Mouse (Mus musculus) liver, embryonic 13.5 days (tissue): Measurements from ENCODE around the gene Sema3f. TPM values are rescaled to one million over a fixed set of nuclear protein-coding genes. Genes with fewer than 3 reads are reported as not detected.

ENCODE experiments used
- ATAC-seq: fragments of 200-750 bp; cut with Nextera tagmentation; 2 replicates; pipeline ENCODE4 v1.8.0; 2017; ENCODE audit warnings: low read depth, mild to moderate bottlenecking, moderate number of reproducible peaks, moderate library complexity
- DNase-seq: peaks from one replicate; pipeline ENCODE4 v3.0.0; 2022
- H3K27ac ChIP-seq: fragments of 300-500 bp; sonication (generic); 2 replicates; pipeline ENCODE4 v1.5.1; 2015; ENCODE audit warnings: moderate library complexity, mild to moderate bottlenecking, inconsistent platforms
- H3K27me3 ChIP-seq: fragments of 300-500 bp; sonication (generic); 2 replicates; pipeline ENCODE4 v1.6.1; 2015; ENCODE audit warnings: mild to moderate bottlenecking, inconsistent platforms
- H3K36me3 ChIP-seq: fragments of 300-500 bp; sonication (generic); 2 replicates; pipeline ENCODE4 v1.6.1; 2015; ENCODE audit warnings: mild to moderate bottlenecking, inconsistent platforms
- H3K4me1 ChIP-seq: fragments of 300-500 bp; sonication (generic); replicated peaks from 2 replicates; pipeline ENCODE4 v1.6.1; 2015; ENCODE audit warnings: inconsistent platforms
- H3K4me2 ChIP-seq: fragments of 300-500 bp; sonication (generic); 2 replicates; pipeline ENCODE4 v1.6.1; 2015; ENCODE audit warnings: inconsistent platforms, mild to moderate bottlenecking, moderate library complexity
- H3K4me3 ChIP-seq: fragments of 300-500 bp; sonication (generic); replicated peaks from 2 replicates; pipeline ENCODE4 v1.5.1; 2015; ENCODE audit warnings: mild to moderate bottlenecking, inconsistent platforms
- H3K9ac ChIP-seq: fragments of 300-500 bp; sonication (generic); 2 replicates; pipeline ENCODE4 v1.6.1; 2015; ENCODE audit warnings: mild to moderate bottlenecking, inconsistent platforms
- H3K9me3 ChIP-seq: fragments of 300-500 bp; sonication (generic); replicated peaks from 2 replicates; pipeline ENCODE4 v1.6.1; 2016; ENCODE audit warnings: inconsistent platforms
- WGBS: fragments of 180-500 bp; shearing (Covaris S2); methylation state at CpG from one replicate; pipeline ENCODE4 v1.1.7; 2015; ENCODE audit not compliant: insufficient replicate concordance; 5-methylcytosine and 5-hydroxymethylcytosine counted together
- polyA plus RNA-seq: library from polyadenylated mRNA; unstranded; fragments of >200 nt; fragmentation: Nextera tagmentation; extraction: Ambion mirVana; gene quantifications from 2 replicates; pipeline ENCODE4 v1.2.1, GENCODE M21; 2015

The Sema3f gene
- polyA plus RNA-seq, 1 experiment from 2014 or later, result 1.0 TPM

GRCm38 (mm10) chr9:107698611-107699190, 11.6 kb downstream of the Sema3f start:
- H3K27me3 ChIP-seq, result peaks cover 43% of the 10 kb centered on the region
- peaks cover 19% of the 10 kb centered on the region for H3K4me1 ChIP-seq
- WGBS, result 35% methylated on average over 14 of the region's 14 CpGs
- H3K4me2 ChIP-seq, result no peak overlapping the region
- no peaks in the 10 kb centered on the region for H3K9me3 ChIP-seq
- DNase-seq, result no peak
- H3K9ac ChIP-seq, result no peak overlapping the region
- no peak overlapping the region for H3K27ac ChIP-seq
- H3K36me3 ChIP-seq, result no peaks in the 10 kb centered on the region
- ATAC-seq, result no peak
- H3K4me3 ChIP-seq, result no peak overlapping the region

DNA sequence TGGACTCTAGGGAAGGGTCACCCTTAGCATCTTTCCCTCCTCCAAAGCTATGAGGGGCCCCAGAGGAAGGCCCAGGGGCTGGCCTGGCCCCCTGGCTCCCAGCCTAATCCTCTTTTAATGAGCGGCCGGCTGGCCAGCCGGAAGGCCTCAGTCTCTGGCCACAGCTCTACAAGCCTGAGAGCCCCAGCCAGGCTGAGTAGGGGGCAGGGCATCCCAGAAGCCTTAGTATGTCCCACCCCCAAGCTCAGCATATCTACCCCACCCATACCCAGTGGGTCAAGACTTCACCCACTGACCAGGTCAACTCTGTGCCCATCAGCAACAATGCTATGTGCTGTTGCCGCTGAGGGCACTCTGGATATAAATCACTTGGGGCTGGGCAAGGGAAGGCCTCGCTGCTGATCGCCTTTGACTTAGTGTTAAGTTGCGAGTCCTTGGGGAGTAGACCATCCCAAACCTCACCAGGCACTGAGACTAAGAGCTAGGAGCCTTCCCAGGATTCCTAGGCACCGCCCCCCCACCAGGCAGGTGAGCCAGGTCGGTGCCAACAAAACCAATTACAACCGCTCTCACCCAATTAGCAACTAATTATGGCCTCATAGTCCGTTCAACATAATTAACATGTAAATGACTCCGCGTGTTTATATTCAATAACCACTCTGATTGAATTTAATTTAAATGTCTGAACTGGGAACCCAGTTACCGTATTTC, 12.3 kb downstream of the Sema3f start:
- Histone ChIP-seq H3K4me1 (peaks cover 19% of the 10 kb centered on the region), H3K36me3 (no peaks in the 10 kb centered on the region), H3K27ac (no peak overlapping the region), H3K4me3 (no peak overlapping the region), H3K27me3 (peaks cover 41% of the 10 kb centered on the region), H3K9ac (no peak overlapping the region), H3K4me2 (no peak overlapping the region), H3K9me3 (no peaks in the 10 kb centered on the region)
- WGBS, result 59% methylated on average over 14 of the region's 14 CpGs
- no peak for DNase-seq
- no peak for ATAC-seq

DNA sequence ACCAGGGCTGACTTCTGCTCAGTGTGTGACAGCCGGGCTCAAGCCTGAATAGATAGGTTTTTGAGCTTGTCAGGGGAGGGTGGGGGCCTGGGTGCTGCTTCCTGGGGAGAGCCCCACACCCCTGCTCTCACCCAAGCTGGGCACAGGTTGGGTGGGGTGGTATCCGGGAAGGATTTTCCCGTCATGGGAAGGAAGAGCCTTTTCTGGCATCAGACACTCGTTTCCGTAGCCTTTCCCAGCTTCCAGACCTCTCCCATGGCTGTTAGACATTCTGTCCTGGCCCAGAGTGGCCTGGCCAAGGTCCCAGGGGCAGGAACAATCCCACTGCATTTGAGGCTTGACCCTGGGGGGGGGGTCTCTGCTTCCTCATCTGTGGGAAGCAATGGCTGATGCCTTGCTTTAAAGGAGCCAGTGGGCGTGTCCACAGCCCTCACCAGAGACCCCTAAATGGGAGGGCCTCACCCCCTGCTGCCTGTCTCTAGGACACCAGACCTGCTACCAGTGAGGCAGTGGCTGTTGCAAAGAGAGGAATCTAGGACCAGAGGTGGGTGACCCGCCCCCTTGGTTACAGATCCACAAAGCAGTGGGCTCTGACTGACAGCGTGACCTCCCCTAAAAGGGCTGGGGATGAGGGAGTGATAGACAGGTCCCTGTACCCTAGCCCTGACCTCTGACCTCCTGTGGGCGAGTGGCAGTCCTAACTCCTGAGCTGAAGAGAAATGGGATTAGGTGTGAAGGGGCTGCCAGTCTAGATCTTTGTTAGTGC, 13.2 kb downstream of the Sema3f start:
- H3K36me3 ChIP-seq, result no peaks in the 10 kb centered on the region
- DNase-seq, result no peak
- WGBS, result 45% methylated on average over 9 of the region's 9 CpGs
- ATAC-seq, result no peak
- no peak overlapping the region for H3K9ac ChIP-seq
- no peak overlapping the region for H3K27ac ChIP-seq
- H3K4me1 ChIP-seq, result peaks cover 19% of the 10 kb centered on the region
- H3K4me2 ChIP-seq, result no peak overlapping the region
- H3K4me3 ChIP-seq, result no peak overlapping the region
- peaks cover 34% of the 10 kb centered on the region for H3K27me3 ChIP-seq
- no peaks in the 10 kb centered on the region for H3K9me3 ChIP-seq

DNA sequence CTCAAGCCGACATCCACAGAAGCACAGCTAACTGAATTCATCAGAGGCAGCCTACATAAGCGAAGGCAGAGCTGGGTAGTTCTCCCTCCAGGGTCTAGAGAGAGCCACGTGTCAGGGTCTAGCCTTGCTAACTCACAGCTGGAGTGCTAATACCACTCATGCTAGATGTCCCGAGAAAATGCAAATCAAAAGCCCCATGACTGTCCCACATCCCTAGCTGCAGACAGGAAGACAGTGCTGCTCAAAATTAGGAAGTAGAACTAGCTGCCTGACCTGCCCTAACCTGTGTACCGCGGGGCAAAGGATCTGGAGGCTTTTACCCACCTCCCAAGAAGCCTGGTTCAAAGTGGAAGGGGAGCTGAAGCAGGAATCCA, 14.2 kb downstream of the Sema3f start:
- no peak overlapping the region for H3K4me3 ChIP-seq
- H3K9ac ChIP-seq, result no peak overlapping the region
- 24% methylated on average over 6 of the region's 6 CpGs for WGBS
- H3K4me1 ChIP-seq, result peaks cover 15% of the 10 kb centered on the region
- no peak for DNase-seq
- H3K36me3 ChIP-seq, result no peaks in the 10 kb centered on the region
- peaks cover 36% of the 10 kb centered on the region for H3K27me3 ChIP-seq
- H3K9me3 ChIP-seq, result no peaks in the 10 kb centered on the region
- no peak for ATAC-seq
- no peak overlapping the region for H3K4me2 ChIP-seq
- H3K27ac ChIP-seq, result no peak overlapping the region

GRCm38 (mm10) chr9:107695441-107696105, 14.7 kb downstream of the Sema3f start:
- no peaks in the 10 kb centered on the region for H3K36me3 ChIP-seq
- no peak overlapping the region for H3K4me3 ChIP-seq
- no peak overlapping the region for H3K9ac ChIP-seq
- H3K27ac ChIP-seq, result no peak overlapping the region
- no peak for DNase-seq
- 73% methylated on average over 12 of the region's 12 CpGs for WGBS
- no peaks in the 10 kb centered on the region for H3K9me3 ChIP-seq
- peaks cover 15% of the 10 kb centered on the region for H3K4me1 ChIP-seq
- H3K4me2 ChIP-seq, result no peak overlapping the region
- ATAC-seq, result no peak
- H3K27me3 ChIP-seq, result peaks cover 35% of the 10 kb centered on the region

- WGBS, result 56% methylated on average over 7 of the region's 7 CpGs
Observed at GRCm38 (mm10) chr9:107694627-107695026, 15.6 kb downstream of the Sema3f start.

DNA sequence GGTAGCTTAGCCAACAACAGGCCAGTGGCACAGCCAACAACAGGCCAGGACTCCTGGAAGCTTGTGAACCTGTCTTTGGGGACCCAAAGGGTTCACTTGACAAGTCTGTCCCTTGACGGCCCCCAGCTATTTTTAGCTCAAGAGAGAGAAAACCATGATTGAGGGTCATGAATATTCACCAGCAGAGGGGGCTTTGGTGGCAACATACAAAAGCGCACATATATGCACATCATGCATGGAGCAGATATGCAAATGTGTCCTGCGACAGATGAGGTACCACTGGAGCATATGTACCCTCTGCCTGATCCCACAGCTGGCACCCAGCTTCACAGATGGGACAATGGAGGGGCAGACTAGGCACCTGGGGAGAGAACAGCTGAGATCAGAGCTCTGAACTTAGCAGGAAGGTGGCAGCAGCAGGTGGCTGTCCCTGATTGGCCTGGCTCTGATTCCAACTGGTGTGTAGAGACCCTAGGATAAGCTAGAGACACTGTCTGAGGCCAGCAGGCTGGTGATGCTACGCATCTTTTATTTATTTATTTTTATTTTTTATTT, 16.8 kb downstream of the Sema3f start:
- DNase-seq (no peak), ATAC-seq (no peak)
- Histone ChIP-seq H3K27ac (no peak overlapping the region), H3K9ac (no peak overlapping the region), H3K4me2 (no peak overlapping the region), H3K27me3 (peaks cover 24% of the 10 kb centered on the region), H3K4me3 (no peak overlapping the region), H3K36me3 (no peaks in the 10 kb centered on the region), H3K4me1 (peaks cover 8% of the 10 kb centered on the region), H3K9me3 (no peaks in the 10 kb centered on the region)
- WGBS, result 56% methylated on average over 4 of the region's 4 CpGs

More at GRCm38 (mm10) chr9:107694627-107695026, 15.6 kb downstream of the Sema3f start:
- Histone ChIP-seq H3K36me3 (no peaks in the 10 kb centered on the region), H3K27ac (no peak overlapping the region), H3K9ac (no peak overlapping the region), H3K4me2 (no peak overlapping the region), H3K4me3 (no peak overlapping the region), H3K9me3 (no peaks in the 10 kb centered on the region), H3K4me1 (peaks cover 12% of the 10 kb centered on the region), H3K27me3 (peaks cover 30% of the 10 kb centered on the region)
- ATAC-seq, result no peak
- no peak for DNase-seq

GRCm38 (mm10) chr9:107692785-107693184, 17.5 kb downstream of the Sema3f start:
- H3K27ac ChIP-seq, result no peak overlapping the region
- no peaks in the 10 kb centered on the region for H3K9me3 ChIP-seq
- ATAC-seq, result no peak
- no peak for DNase-seq
- H3K4me3 ChIP-seq, result no peak overlapping the region
- H3K4me2 ChIP-seq, result no peak overlapping the region
- no peaks in the 10 kb centered on the region for H3K36me3 ChIP-seq
- peaks cover 23% of the 10 kb centered on the region for H3K27me3 ChIP-seq
- peaks cover 8% of the 10 kb centered on the region for H3K4me1 ChIP-seq
- WGBS, result 44% methylated on average over 5 of the region's 5 CpGs
- no peak overlapping the region for H3K9ac ChIP-seq

DNA sequence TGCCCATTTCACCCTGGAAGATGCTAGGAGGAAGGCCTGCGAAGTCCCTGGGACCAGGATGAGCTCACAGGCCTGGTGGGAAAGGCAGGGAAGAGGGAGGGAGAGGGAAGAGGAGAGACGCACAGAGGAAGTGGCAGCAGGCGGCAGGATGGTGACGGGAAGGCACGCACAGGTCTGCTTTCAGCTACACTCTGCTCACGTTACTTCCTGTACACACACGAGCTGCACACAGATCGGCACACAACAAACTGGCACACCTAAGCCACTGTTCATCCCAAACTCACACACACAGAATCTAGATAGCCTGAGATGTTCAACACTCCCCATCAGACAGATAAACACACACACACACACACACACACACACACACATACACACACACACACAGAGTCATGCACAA, 19.9 kb downstream of the Sema3f start:
- Histone ChIP-seq H3K9ac (no peak overlapping the region), H3K4me2 (no peak overlapping the region), H3K4me3 (no peak overlapping the region), H3K9me3 (no peaks in the 10 kb centered on the region), H3K27me3 (0 out of 2 replicates have a peak, but pooled peaks cover 8% of the 10 kb centered on the region), H3K4me1 (peaks cover 6% of the 10 kb centered on the region), H3K27ac (no peak overlapping the region), H3K36me3 (no peaks in the 10 kb centered on the region)
- DNase-seq (no peak), ATAC-seq (no peak)
- whole genome bisulfite sequencing, result 39% methylated on average over 8 of the region's 8 CpGs

DNA sequence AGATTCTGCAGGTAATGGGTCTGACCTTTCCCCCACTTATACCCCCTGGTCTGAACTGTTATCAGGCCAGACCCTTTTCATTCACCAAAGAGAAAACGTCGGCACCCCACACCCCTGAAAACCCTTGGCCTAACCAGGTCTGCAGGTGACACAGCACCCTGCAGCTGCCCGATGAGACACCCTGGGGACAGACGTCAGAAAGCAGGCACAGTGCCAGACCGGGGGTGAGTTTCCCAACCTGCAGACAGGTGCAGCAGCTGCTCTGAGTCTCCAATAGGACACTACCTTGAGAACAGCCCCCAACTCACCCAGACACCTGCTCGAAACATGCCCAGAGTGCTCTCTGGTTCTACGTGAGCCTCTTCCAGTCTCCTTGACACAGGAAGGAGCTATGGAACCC, 21.3 kb downstream of the Sema3f start:
- Histone ChIP-seq H3K27ac (no peak overlapping the region), H3K36me3 (no peaks in the 10 kb centered on the region), H3K4me1 (no peaks in the 10 kb centered on the region), H3K4me3 (no peak overlapping the region), H3K27me3 (0 out of 2 replicates have a peak, but pooled peaks cover 12% of the 10 kb centered on the region), H3K9ac (no peak overlapping the region), H3K9me3 (no peaks in the 10 kb centered on the region), H3K4me2 (no peak overlapping the region)
- DNase-seq (no peak), ATAC-seq (no peak)
- WGBS, result 62% methylated on average over 7 of the region's 7 CpGs

DNA sequence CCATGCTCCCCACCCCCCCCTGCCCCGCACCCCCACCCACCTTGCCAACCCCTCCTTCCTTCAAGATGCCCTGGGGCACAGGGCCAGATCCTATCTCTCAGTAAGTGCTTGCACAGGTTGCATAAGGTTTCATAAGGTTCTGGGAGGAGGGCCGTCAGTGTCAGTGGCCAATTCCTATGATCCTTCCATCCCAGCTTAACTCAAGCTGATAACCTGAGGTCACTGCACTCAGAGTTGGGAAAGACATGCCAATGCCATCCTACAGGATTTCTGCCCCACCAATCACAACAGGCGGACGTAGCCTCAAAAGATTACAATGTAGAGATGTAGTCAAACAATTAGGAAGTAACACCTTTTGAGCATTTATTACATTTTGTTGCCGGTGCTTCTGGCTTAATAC, 21.9 kb downstream of the Sema3f start:
- DNase-seq, result no peak
- ATAC-seq, result no peak
- H3K4me2 ChIP-seq, result no peak overlapping the region
- H3K27ac ChIP-seq, result no peak overlapping the region
- no peaks in the 10 kb centered on the region for H3K4me1 ChIP-seq
- H3K27me3 ChIP-seq, result 0 out of 2 replicates have a peak, but pooled peaks cover 14% of the 10 kb centered on the region
- H3K9ac ChIP-seq, result no peak overlapping the region
- no peaks in the 10 kb centered on the region for H3K9me3 ChIP-seq
- WGBS, result 62% methylated on average over 5 of the region's 5 CpGs
- H3K36me3 ChIP-seq, result no peaks in the 10 kb centered on the region
- H3K4me3 ChIP-seq, result no peak overlapping the region
